ENCODE assay signal across 20 mouse cellular contexts in genomic region chr11:11774893-11775292, GRCm38 (mm10).
"Had no signal": no experiment of that assay in that cellular context is flagged by ENCODE, and none has a peak within 500 bp of the region (broad histone marks: within the 10 kb centered on the region; RNA-seq: fewer than 3 reads in every experiment).

No protein-coding gene starts in this region.

- H3K4me1 ChIP-seq: midbrain, embryonic 12.5 days; neural tube, embryonic 13.5 days; neural tube, embryonic 15.5 days; stomach, embryonic 15.5 days had no signal

- H3K9ac ChIP-seq: liver, embryonic 14.5 days; lung, embryonic 14.5 days; midbrain, embryonic 12.5 days; neural tube, embryonic 13.5 days; neural tube, embryonic 15.5 days; stomach, embryonic 15.5 days had no signal

- ATAC-seq: midbrain, embryonic 16.5 days had no signal

- H3K27me3 ChIP-seq: midbrain, embryonic 12.5 days; neural tube, embryonic 13.5 days; neural tube, embryonic 15.5 days; stomach, embryonic 15.5 days had no signal

- H3K4me3 ChIP-seq: midbrain, embryonic 12.5 days; myocyte; neural tube, embryonic 13.5 days; neural tube, embryonic 15.5 days; stomach, embryonic 15.5 days had no signal

- H3K9me3 ChIP-seq: midbrain, embryonic 12.5 days; neural tube, embryonic 13.5 days; neural tube, embryonic 15.5 days; stomach, embryonic 15.5 days had no signal

- H3K4me2 ChIP-seq: lung, embryonic 14.5 days; midbrain, embryonic 12.5 days; neural tube, embryonic 13.5 days; neural tube, embryonic 15.5 days; stomach, embryonic 15.5 days had no signal

- DNase-seq: lung, adult 18-20 months; lung, embryonic 14.5 days; lung, postnatal 10 days; lung, postnatal 4 days; midbrain, embryonic 14.5 days; retina, postnatal 1 day; right cerebral cortex, adult 18-20 months; right cerebral cortex, postnatal 25 days; right cerebral cortex, postnatal 4 days; thymus, adult 2 months; thymus, postnatal 25 days; thymus, postnatal 4 days had no signal

- H3K36me3 ChIP-seq: midbrain, embryonic 12.5 days; neural tube, embryonic 13.5 days; neural tube, embryonic 15.5 days; stomach, embryonic 15.5 days had no signal

- H3K27ac ChIP-seq: liver, embryonic 14.5 days; midbrain, embryonic 12.5 days; neural tube, embryonic 13.5 days; neural tube, embryonic 15.5 days; stomach, embryonic 15.5 days; stomach, postnatal 0 days had no signal
